Mouse (Mus musculus) mesoderm, embryonic 11.5 days (tissue): ENCODE results near the gene Mettl14.
"Not testable (repeated sequence)": the region's sequence is repeated elsewhere in the genome, so short reads cannot be mapped to it uniquely, and the experiment has no call there.

Source experiments
- DNase-seq: peaks from one replicate; pipeline ENCODE4 v3.0.0-alpha.2; 2012; ENCODE audit warnings: low read depth, low spot score

Mettl14 gene

GRCm38 (mm10) chr3:123366820-123367219, 19.1 kb downstream of the Mettl14 start:
- not testable (repeated sequence) for DNase-seq

GRCm38 (mm10) chr3:123356377-123356991, 29.4 kb downstream of the Mettl14 start:
- DNase-seq = no peak

- DNase-seq = no peak
Measured at GRCm38 (mm10) chr3:123354388-123354787, 31.5 kb downstream of the Mettl14 start.

GRCm38 (mm10) chr3:123353661-123354060, 32.2 kb downstream of the Mettl14 start:
- DNase-seq = no peak

GRCm38 (mm10) chr3:123353183-123353582, 32.7 kb downstream of the Mettl14 start:
- DNase-seq = peak; percentile 71

GRCm38 (mm10) chr3:123351519-123351918, 34.4 kb downstream of the Mettl14 start:
- DNase-seq = no peak

GRCm38 (mm10) chr3:123350602-123351001, 35.3 kb downstream of the Mettl14 start:
- no peak for DNase-seq

GRCm38 (mm10) chr3:123348080-123348802, 37.7 kb downstream of the Mettl14 start:
- no peak for DNase-seq

- DNase-seq = no peak
Measured at GRCm38 (mm10) chr3:123343690-123344089, 42.2 kb downstream of the Mettl14 start.

- no peak for DNase-seq
Measured at GRCm38 (mm10) chr3:123341049-123341448, 44.9 kb downstream of the Mettl14 start.

GRCm38 (mm10) chr3:123338666-123339195, 47.2 kb downstream of the Mettl14 start:
- DNase-seq = no peak

- DNase-seq = no peak
Measured at GRCm38 (mm10) chr3:123337853-123338252, 48.1 kb downstream of the Mettl14 start.

- no peak for DNase-seq
Measured at GRCm38 (mm10) chr3:123336951-123337350, 49.0 kb downstream of the Mettl14 start.

- no peak for DNase-seq
Measured at GRCm38 (mm10) chr3:123336455-123336854, 49.5 kb downstream of the Mettl14 start.

- DNase-seq = no peak
Measured at GRCm38 (mm10) chr3:123335480-123335879, 50.4 kb downstream of the Mettl14 start.

- no peak for DNase-seq
Measured at GRCm38 (mm10) chr3:123334947-123335346, 51.0 kb downstream of the Mettl14 start.

- DNase-seq = no peak
Measured at GRCm38 (mm10) chr3:123333055-123333424, 52.9 kb downstream of the Mettl14 start.

GRCm38 (mm10) chr3:123332330-123333054, 53.4 kb downstream of the Mettl14 start:
- no peak for DNase-seq

GRCm38 (mm10) chr3:123330221-123330620, 55.7 kb downstream of the Mettl14 start:
- DNase-seq = no peak

GRCm38 (mm10) chr3:123329251-123329650, 56.7 kb downstream of the Mettl14 start:
- DNase-seq = no peak

GRCm38 (mm10) chr3:123324326-123324725, 61.6 kb downstream of the Mettl14 start:
- DNase-seq = no peak

GRCm38 (mm10) chr3:123322147-123322546, 63.8 kb downstream of the Mettl14 start:
- DNase-seq = peak; percentile 66
